Mouse (Mus musculus) neural tube, embryonic 11.5 days (tissue): ENCODE measurements around the gene Acvr2b. TPM values are rescaled to one million over a fixed set of nuclear protein-coding genes. Genes with fewer than 3 reads are reported as not detected.

Source experiments
- ATAC-seq: fragments of 200-750 bp; cut with Nextera tagmentation; 2 replicates; pipeline ENCODE4 v1.8.0; 2017; ENCODE audit warnings: moderate number of reproducible peaks, mild to moderate bottlenecking, moderate TSS enrichment, moderate library complexity; ENCODE audit not compliant: insufficient read depth, low FRiP score, low TSS enrichment
- DNase-seq: peaks from one replicate; pipeline ENCODE4 v3.0.0-alpha.2; 2015; ENCODE audit warnings: low spot score
- H3K27ac ChIP-seq: fragments of 300-500 bp; sonication (generic); 2 replicates; pipeline ENCODE4 v1.5.1; 2014; ENCODE audit warnings: low read depth, mild to moderate bottlenecking, low read length
- H3K27me3 ChIP-seq: fragments of 300-500 bp; sonication (generic); 2 replicates; pipeline ENCODE4 v1.6.1; 2014; ENCODE audit warnings: mild to moderate bottlenecking, low read length, mixed read lengths; ENCODE audit not compliant: control insufficient read depth, insufficient read depth
- H3K36me3 ChIP-seq: fragments of 300-500 bp; sonication (generic); 2 replicates; pipeline ENCODE4 v1.6.1; 2014; ENCODE audit warnings: mild to moderate bottlenecking, low read length, moderate library complexity, mixed read lengths; ENCODE audit not compliant: control insufficient read depth, insufficient read depth
- H3K4me1 ChIP-seq: fragments of 300-500 bp; sonication (generic); 2 replicates; pipeline ENCODE4 v1.6.1; 2014; ENCODE audit warnings: low read length, mixed read lengths; ENCODE audit not compliant: control insufficient read depth, insufficient read depth
- H3K4me2 ChIP-seq: fragments of 300-500 bp; sonication (generic); 2 replicates; pipeline ENCODE4 v1.6.1; 2014; ENCODE audit warnings: low read depth, mild to moderate bottlenecking, moderate library complexity
- H3K4me3 ChIP-seq: fragments of 300-500 bp; sonication (generic); 2 replicates; pipeline ENCODE4 v1.5.1; 2014; ENCODE audit warnings: low read depth, low read length
- H3K9ac ChIP-seq: fragments of 300-500 bp; sonication (generic); 2 replicates; pipeline ENCODE4 v1.6.1; 2014; ENCODE audit warnings: mild to moderate bottlenecking, low read length
- H3K9me3 ChIP-seq: fragments of 300-500 bp; sonication (generic); 2 replicates; pipeline ENCODE4 v1.6.1; 2016; ENCODE audit warnings: low read length; ENCODE audit not compliant: control insufficient read depth
- WGBS: fragments of 180-500 bp; shearing (Covaris S2); extraction: QIAGEN DNeasy Blood & Tissue Kit; methylation state at CpG from one replicate; pipeline ENCODE4 v1.1.7; 2014; 5-methylcytosine and 5-hydroxymethylcytosine counted together
- polyA plus RNA-seq: library from polyadenylated mRNA; unstranded; fragments of >200 nt; fragmentation: Nextera tagmentation; extraction: Ambion mirVana; gene quantifications from 2 replicates; pipeline ENCODE4 v1.2.1, GENCODE M21; 2014

Acvr2b gene
- polyA plus RNA-seq, 1 experiment from 2014 or later: 99.6 TPM

DNA sequence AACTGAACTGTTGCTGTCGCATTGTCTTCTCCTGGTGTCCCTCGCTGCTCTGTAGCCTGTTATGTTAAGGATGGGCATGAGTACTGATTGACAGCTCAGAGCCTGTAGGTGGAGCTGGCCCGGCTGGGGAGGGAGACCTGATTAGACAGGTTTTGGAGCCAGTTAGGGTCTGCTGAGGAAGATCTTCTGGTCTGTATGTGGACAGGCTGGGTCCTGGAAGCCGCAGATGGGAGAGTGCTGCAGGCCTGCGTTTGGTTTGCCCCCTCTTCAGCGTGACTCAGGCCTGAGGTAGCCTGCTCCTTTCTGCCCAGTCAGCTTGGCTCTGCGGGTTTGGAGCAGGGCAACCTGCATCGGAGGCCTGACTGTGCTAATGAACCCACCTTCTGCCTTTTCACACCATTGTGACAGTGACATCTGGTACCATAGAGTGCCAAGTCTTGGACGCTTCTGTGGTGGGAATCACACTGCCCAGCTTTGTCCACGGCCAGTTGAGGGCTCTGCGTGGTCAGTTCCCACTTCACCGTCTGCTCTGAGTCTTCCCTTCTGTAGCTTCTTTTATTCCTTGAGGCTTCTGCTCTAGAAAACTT lies 18.0 kb downstream of the Acvr2b start:
- Histone ChIP-seq H3K4me2 (no peak overlapping the region), H3K36me3 (no peaks in the 10 kb centered on the region), H3K4me1 (peaks cover under 1% of the 10 kb centered on the region), H3K9me3 (no peaks in the 10 kb centered on the region), H3K27me3 (no peaks in the 10 kb centered on the region), H3K27ac (no peak overlapping the region), H3K4me3 (no peak overlapping the region), H3K9ac (no peak overlapping the region)
- WGBS: 86% methylated on average over 12 of the region's 12 CpGs
- DNase-seq: no peak
- ATAC-seq: no peak

DNA sequence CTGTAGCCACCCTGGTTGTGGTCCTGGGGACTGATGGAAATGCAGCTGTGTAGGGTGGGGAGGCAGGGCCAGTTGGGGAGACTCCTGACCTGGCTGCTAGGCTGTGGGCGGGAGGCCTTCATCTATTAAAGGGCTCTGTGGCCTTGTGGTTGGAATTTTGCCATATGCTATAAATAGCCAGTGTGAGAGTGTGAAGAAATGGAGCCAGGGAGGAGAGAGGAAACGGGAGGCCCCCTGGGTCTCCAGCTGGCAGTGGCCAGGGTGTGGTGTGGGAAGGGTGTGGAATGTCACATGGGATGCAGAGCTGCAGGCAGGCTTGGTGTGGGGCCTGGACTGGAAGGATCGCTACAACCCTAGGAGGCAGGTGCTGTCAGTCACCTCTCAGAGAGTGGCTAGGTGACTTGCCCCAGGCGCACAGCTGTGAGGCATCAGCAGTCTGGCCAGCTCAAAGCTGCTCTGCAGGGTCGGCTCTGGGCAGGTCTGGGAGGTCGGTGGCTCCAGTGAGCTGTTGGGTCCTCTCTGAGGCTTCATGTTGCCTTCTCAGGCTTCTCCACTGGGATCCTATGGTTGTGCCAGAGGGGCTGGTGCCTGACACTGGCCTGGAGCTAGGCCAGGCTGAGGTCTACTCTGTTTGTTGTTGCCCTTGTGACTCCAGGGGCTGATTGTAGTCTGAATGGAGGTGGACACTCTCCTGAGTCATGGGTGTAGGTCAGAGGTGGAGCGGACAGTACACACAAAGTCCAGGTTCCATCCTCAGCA lies 23.5 kb downstream of the Acvr2b start:
- DNase-seq: no peak
- H3K27ac ChIP-seq: no peak overlapping the region; the same call in 1 of the 2 replicates
- ATAC-seq: no peak
- peaks cover 7% of the 10 kb centered on the region for H3K4me1 ChIP-seq
- no peak overlapping the region for H3K9ac ChIP-seq
- no peak overlapping the region for H3K4me3 ChIP-seq
- 53% methylated on average over 7 of the region's 7 CpGs for WGBS
- no peaks in the 10 kb centered on the region for H3K27me3 ChIP-seq
- H3K36me3 ChIP-seq: peaks cover 7% of the 10 kb centered on the region
- H3K4me2 ChIP-seq: no peak overlapping the region
- H3K9me3 ChIP-seq: no peaks in the 10 kb centered on the region

DNA sequence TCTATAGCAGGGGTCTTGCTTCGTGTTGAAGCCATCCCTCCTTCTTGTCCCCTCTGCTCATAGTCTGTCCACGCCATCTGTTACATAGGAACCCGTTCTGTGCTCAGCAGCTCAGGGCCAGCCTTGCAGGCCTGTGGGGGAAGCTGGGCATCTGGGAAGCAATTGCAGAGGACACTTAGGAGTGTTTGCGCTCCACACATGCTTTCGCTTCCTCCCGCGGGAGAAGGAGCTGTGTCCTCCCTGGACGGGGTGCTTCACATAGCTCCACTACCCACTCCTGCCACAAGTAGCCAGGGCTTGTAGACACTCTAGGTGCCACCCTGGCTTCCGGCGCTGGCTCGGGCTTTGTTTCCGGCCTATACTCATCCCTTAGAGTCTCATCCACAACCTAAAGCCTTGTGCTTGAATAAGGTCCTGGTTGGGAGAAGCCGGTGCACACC lies 24.1 kb downstream of the Acvr2b start:
- DNase-seq: no peak
- WGBS: 88% methylated on average over 13 of the region's 13 CpGs
- Histone ChIP-seq H3K27ac (no peak overlapping the region), H3K9me3 (no peaks in the 10 kb centered on the region), H3K9ac (no peak overlapping the region), H3K4me2 (no peak overlapping the region), H3K27me3 (no peaks in the 10 kb centered on the region), H3K4me3 (no peak overlapping the region), H3K36me3 (peaks cover 7% of the 10 kb centered on the region), H3K4me1 (peaks cover 7% of the 10 kb centered on the region)
- ATAC-seq: no peak

DNA sequence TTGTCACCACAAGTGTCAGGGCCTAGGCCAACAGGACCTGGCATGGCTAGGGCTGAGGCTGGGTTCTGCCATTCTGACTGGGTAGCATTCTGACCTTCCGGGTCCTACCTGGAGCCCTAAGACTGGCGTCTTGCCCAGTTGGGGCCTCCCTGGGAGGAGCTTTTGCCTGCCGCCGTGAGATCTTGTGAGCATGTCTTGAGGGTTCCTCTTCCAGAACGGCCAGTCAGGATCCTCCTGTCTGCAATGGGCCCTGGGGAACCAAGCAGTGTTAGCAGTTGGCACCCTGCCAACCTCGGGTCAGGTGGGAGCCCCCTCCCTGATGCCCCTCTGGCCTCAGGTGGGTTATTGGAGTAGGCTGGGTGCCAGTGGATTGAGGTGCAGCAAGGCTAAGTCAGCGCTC lies 24.6 kb downstream of the Acvr2b start:
- H3K27me3 ChIP-seq: no peaks in the 10 kb centered on the region
- H3K4me2 ChIP-seq: no peak overlapping the region
- peaks cover 9% of the 10 kb centered on the region for H3K36me3 ChIP-seq
- WGBS: 90% methylated on average over 7 of the region's 7 CpGs
- DNase-seq: no peak
- H3K4me1 ChIP-seq: peaks cover 7% of the 10 kb centered on the region
- H3K9me3 ChIP-seq: no peaks in the 10 kb centered on the region
- no peak overlapping the region for H3K4me3 ChIP-seq
- no peak overlapping the region for H3K9ac ChIP-seq
- no peak for ATAC-seq
- H3K27ac ChIP-seq: no peak overlapping the region

DNA sequence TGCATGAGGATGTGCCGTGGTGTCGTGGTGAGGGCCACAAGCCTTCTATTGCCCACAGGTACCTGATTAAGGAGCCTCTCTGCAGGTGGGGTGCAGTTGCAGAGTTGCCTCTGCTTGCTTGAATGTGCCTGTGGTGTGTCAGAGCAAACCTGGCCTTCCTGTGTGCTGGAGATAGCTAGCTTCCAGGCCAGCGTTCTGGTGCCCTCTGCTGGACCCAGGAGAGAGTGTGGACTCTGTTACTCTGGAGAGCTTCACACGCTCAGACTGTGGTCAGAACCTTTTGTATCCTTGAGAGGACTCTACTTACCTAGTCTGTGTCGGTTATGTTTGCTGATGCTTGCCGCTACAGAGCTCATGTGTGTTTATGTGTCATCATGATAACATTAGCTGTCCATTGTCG lies 28.4 kb downstream of the Acvr2b start:
- Histone ChIP-seq H3K36me3 (peaks cover 20% of the 10 kb centered on the region), H3K4me2 (no peak overlapping the region), H3K9ac (no peak overlapping the region), H3K27ac (no peak overlapping the region), H3K9me3 (no peaks in the 10 kb centered on the region), H3K27me3 (no peaks in the 10 kb centered on the region), H3K4me1 (peaks cover 3% of the 10 kb centered on the region), H3K4me3 (no peak overlapping the region)
- DNase-seq (peak; percentile 82), ATAC-seq (peak; percentile 48; the same call in 1 of the 2 replicates)
- 64% methylated on average over 7 of the region's 7 CpGs for WGBS

DNA sequence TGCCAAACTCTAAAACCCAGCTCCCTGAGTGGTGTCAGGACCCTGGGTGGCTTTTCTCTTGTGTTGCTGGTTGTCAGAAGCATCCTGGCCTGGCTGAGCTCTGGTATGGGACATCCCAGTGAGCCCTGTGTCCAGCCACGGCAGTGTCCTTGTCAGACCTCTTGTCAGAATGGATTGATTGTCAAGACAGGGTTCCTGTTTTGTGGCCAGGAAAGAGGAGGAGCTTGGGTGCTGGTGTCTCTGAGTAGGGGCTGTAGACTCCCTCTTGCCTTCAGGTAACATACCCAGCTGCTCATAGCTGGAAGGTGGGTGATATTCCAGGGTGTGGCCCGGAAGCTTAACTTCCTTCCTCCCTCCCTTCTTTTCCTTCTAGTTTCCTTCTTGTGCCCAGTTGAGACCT lies 33.9 kb downstream of the Acvr2b start:
- no peak for ATAC-seq
- H3K4me2 ChIP-seq: no peak overlapping the region
- H3K27me3 ChIP-seq: no peaks in the 10 kb centered on the region
- no peaks in the 10 kb centered on the region for H3K4me1 ChIP-seq
- peaks cover 20% of the 10 kb centered on the region for H3K36me3 ChIP-seq
- no peaks in the 10 kb centered on the region for H3K9me3 ChIP-seq
- DNase-seq: no peak
- WGBS: 80% methylated on average over 2 of the region's 2 CpGs
- no peak overlapping the region for H3K27ac ChIP-seq
- H3K4me3 ChIP-seq: no peak overlapping the region
- no peak overlapping the region for H3K9ac ChIP-seq

DNA sequence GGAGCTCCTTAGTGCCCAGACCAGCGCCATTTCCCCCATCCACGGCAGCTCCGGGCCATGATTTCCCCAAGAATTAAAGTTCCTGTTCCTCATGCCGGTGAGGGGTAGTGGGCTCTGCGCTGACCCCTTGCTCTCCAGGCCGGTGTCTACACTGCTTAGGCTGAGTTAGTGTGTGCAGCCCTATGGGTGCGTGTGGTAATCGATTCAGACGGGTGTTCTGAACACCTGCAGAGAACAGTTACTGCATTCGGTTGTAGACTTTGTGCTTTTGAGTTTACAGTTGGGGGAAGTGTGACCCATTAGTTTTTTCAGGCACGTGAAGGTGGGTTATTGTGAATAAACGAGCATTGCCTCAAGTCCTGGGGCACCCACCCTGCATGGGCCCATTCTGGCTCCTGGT lies 36.1 kb downstream of the Acvr2b start:
- Histone ChIP-seq H3K4me1 (no peaks in the 10 kb centered on the region), H3K36me3 (peaks cover 14% of the 10 kb centered on the region), H3K9me3 (no peaks in the 10 kb centered on the region), H3K4me3 (no peak overlapping the region), H3K27ac (no peak overlapping the region), H3K27me3 (no peaks in the 10 kb centered on the region), H3K4me2 (no peak overlapping the region), H3K9ac (no peak overlapping the region)
- WGBS: 91% methylated on average over 12 of the region's 12 CpGs
- no peak for ATAC-seq
- no peak for DNase-seq

DNA sequence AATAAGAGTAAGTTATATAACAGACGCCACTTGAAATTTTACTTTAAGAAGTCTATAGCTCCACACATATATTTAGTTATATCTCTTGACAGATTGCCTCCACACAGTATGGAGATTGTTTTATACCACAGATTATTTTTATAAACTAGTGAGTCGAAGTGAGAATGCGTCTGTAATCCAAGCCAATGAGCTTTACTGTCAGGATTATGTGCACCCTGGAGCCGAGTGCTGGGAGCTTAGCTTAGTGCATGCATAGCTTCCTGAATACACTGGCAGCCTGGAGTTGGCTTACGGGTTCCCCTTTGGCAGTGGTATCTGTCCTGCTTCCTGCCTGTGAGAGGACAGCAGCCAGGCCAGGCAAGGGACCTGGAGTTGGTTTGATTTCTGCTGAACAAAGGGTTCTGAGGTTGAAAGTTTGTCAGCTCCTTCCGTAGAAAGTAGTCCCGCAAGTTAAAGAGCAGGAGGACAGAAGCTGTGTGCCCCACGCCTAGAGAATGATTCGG lies 36.6 kb downstream of the Acvr2b start:
- Histone ChIP-seq H3K4me2 (no peak overlapping the region), H3K9ac (no peak overlapping the region), H3K9me3 (no peaks in the 10 kb centered on the region), H3K4me1 (no peaks in the 10 kb centered on the region), H3K27me3 (no peaks in the 10 kb centered on the region), H3K4me3 (no peak overlapping the region), H3K27ac (no peak overlapping the region), H3K36me3 (peaks cover 14% of the 10 kb centered on the region)
- no peak for DNase-seq
- 92% methylated on average over 9 of the region's 9 CpGs for WGBS
- no peak for ATAC-seq
